Mouse (Mus musculus): ENCODE data around the gene Itch.

GRCm38 (mm10) chr2:155236362-155236992, 103.2 kb downstream of the Itch start, which contains the start of gene Dynlrb1:
- TF ChIP-seq CTCF (IDR thresholded peaks at IDR 0.05; ENCODE audit: insufficient read depth, low read depth, low read length) (no peak), POLR2A (IDR thresholded peaks at IDR 0.05; ENCODE audit: insufficient read depth, low read depth, low read length) (no peak; the same call in 1 of the 2 replicates)

Data from olfactory bulb, adult 2 months (tissue).